Mouse (Mus musculus) CD4-positive, CD25-positive, alpha-beta regulatory T cell, adult 2 months (primary cell): ENCODE data around the gene Sbno2.
A peak's percentile ranks its signal among the peaks of the same experiment; 100 is the strongest.

Experiments used
- DNase-seq: peaks from one replicate; pipeline ENCODE4 v3.0.0-alpha.2; 2012; ENCODE audit warnings: low read depth, low spot score

The Sbno2 gene

GRCm38 (mm10) chr10:80039559-80039979 is 65.8 kb downstream of the Sbno2 start, which contains the start of gene Polr2e:
Gene Polr2e, minus strand, starts transcription at chr10:80039795.
- peak; percentile 99 for DNase-seq

DNA sequence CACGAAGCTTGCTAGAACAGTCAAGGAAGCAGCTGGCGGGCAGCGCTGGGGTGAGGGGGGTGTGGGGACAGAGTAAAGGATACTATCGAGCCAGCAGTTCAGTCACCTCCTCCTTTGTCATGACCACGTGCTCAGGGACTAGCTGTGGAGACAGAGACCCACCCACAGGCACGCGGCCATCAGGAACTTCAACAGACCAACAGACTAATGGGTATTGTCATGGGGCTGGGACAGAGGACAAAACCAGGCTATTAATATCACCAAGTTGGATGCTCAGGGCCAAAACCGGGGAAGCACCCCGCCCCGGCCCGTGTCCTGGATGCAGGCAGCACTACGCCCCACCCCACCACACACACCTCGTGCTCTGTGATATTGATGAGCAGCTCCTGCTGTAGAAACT is 68.5 kb downstream of the Sbno2 start:
- no peak for DNase-seq

- no peak for DNase-seq
Measured at GRCm38 (mm10) chr10:80035686-80036085, 69.7 kb downstream of the Sbno2 start.

DNA sequence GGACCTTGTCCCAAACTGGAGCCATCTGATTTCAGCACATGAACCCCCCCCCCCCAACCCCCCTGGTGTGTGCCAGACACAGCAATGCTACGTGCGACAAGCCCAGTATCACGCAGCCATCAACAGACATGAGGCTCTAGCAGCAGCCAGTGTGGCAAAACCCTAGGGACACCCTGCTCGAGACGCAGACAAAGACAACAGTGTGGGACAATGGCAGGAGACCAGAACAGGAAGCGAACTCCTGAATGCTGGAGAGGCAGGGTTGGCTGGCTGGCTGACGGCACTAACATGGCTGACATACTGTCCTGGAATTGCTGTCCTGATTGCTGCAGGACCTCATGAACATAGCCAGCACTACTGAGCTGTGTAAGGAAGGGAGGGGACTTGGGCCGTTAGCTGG is 70.2 kb downstream of the Sbno2 start:
- DNase-seq: no peak

- DNase-seq: peak; percentile 58
Measured at GRCm38 (mm10) chr10:80033511-80034391, 71.6 kb downstream of the Sbno2 start.

- DNase-seq: peak; percentile 78
Measured at GRCm38 (mm10) chr10:80032799-80033480, 72.4 kb downstream of the Sbno2 start.

DNA sequence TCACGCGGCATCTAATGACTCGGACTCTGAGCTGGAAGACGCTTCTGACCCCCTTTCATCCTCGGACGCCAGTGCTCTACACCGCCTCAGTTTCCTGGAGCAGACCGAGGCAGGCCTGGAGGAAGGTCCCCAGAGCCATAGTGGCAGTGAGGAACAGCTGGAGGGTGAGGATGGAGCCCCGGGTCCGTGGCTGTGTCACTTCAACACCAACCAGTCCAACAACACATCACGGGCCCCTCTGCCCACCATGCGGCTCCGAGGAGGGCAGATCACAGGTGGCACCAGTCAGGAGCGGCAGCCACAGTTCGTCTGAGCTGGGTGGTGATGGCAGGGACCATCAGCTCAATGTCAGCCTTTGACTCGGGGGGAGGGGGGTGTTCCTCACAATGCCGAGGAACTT is 74.6 kb downstream of the Sbno2 start:
- DNase-seq: no peak

DNA sequence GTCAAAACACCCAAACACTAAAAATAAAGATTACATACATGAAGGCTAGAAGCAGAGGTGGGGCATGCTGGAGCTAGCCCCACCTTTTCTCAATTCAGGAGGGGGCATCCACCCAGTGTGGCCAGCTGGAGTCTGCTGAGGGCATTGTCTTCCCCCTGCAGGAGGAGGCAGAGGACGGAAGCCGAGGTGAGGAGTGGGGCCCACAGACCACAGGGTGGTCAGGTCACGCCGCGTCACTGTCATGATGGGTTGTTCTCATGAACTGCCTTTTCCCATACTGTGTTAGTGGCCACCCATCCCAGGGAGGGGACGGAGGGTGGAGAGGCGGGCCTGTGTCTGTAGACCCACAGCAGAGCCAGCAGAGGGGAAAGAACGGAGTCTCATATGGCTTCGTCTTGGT is 75.2 kb downstream of the Sbno2 start:
- DNase-seq: no peak

- no peak for DNase-seq
Measured at GRCm38 (mm10) chr10:80028521-80028846, 76.9 kb downstream of the Sbno2 start.

DNA sequence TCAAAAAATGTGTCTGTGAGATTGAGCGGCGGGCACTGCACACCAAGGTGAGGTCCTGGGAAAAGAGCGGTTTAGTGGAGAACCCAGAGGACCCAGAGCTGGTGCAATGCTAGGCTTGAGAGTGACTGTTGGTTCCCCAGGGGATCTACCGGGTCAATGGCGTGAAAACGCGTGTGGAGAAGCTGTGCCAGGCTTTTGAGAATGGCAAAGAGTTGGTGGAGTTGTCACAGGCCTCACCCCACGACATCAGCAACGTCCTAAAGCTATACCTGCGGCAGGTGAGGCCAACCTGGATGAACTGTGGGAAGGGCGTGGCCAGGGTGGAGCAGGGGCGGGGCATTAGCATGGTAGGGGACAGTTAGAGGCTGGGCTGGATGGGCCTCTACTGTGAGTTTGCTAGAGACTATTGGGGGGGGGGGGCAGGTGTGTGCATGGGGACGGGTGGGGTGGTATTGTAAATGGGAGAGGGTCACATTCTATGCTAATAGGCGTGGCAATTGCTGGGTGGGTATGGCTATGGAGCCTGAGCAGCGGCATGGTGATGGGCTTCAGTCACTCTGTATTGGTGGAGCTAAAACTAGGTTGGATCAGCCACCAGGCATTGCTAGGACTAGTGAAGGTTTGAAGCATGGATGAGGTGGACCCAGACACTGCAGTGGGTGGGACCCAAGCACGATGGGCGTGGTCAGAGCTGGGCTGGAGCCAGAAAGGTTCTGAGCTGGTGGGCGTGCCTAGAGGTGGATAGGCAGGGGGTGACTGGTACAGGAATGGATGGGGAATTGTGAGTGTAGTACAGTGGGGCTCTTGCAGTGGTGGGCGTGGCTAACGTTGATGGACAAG is 77.5 kb downstream of the Sbno2 start:
- DNase-seq: peak; percentile 48

DNA sequence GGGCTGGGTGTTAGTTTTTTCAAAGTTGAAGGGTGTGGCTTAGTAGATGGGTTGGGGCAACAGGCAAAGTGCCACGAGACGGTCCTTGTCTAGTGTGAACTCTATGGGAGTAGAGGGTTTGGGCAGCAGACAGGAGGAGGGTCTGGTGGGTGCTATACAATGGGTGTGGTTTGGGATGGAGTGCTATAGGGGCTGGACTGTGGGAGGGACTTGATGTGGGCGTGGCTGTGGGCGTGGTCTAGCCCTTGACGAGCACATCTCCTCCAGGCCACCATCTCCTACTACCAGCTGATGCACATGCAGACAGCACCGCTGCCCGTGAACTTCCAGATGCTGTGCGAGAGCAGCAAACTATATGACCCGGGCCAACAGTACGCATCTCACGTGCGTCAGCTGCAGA is 79.5 kb downstream of the Sbno2 start:
- peak; percentile 76 for DNase-seq

GRCm38 (mm10) chr10:80025463-80025862 is 79.9 kb downstream of the Sbno2 start:
- no peak for DNase-seq

GRCm38 (mm10) chr10:80025044-80025347 is 80.4 kb downstream of the Sbno2 start:
- DNase-seq: no peak

DNA sequence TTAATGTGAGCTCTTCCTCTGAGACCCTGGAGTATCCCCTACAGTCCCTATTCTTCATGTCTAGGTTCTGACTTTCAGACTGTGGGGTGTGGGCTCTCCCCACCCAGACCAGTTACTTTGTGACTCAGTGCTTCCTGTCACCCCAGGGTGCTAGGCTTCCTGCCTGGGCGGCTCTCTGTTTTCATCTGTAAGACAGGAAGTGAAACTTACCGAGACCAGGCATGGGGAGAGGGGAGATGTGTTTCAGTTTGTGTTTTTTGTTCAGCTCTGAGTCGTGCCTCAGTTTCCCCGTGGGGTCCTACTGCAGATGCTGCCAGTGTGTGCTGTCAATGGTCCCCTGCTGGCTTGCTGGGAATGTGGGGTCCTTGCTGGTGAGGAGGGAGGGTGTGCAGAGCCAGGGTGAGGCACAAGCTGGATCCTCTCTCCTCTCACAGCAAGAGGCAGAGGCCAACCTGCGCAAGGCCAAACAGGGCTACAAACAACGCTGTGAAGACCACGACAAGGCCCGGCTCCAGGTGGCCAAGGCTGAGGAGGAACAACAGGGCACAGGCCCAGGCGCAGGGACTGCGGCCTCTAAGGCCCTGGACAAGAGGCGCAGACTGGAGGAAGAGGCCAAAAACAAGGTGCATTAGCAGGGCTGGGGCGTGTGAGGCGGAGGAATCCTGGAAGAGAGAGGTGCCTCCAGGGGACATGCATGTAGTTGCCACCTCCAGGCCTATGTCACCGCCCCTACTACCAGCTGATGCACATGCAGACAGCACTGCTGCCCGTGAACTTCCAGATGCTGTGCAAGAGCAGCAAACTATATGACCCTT is 80.9 kb downstream of the Sbno2 start:
- DNase-seq: peak; percentile 89

- DNase-seq: peak; percentile 77
Measured at GRCm38 (mm10) chr10:80023758-80024157, 81.6 kb downstream of the Sbno2 start.

GRCm38 (mm10) chr10:80022806-80023205 is 82.6 kb downstream of the Sbno2 start:
- peak; percentile 42 for DNase-seq

GRCm38 (mm10) chr10:80022164-80022563 is 83.2 kb downstream of the Sbno2 start:
- peak; percentile 70 for DNase-seq

DNA sequence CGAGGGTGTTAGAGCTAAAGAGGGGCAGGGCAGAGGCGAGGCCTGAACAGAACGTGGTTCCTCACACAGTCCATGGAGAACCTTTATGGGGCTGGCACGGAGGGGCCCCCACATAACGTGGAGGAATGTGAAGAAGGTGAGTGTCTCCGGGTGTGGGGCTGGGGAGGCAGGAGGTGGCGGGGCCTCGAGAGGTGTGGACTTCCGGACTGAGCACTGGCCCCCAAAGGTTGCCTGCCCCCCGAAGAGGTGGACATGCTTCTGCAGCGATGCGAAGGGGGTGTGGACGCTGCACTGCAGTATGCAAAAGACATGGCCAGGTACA is 84.1 kb downstream of the Sbno2 start:
- no peak for DNase-seq

DNA sequence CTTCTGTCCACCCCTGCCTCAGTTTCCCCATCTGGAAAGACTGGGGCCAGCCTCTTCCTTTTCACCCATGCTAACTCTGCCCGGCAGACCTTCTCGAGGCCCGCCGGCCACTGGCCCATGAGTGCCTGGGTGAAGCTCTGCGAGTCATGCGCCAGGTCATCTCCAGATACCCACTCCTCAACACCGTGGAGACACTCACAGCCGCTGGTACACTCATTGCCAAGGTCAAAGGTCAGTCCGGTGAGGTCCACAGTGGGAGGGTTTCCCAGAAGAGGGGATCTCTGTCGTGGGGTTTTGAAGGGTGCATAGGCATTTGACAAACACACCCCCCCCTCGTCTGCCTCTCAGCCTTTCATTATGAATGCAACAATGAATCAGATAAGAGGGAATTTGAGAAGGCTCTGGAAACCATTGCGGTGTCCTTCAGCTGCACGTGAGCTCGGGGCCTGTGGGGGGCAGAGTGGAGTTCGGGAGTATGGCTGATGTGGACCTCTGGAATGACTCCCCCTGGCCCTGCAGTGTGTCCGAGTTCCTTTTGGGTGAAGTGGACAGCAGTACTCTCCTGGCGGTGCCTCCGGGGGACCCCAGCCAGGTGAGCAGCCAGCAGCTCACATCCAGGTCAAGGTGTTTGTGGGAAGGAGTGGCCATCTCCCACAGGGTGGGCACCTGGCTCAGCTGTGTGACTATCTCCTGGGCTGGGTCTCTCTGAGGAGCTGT is 84.6 kb downstream of the Sbno2 start:
- peak; percentile 44 for DNase-seq

- peak; percentile 42 for DNase-seq
Measured at GRCm38 (mm10) chr10:80020191-80020590, 85.2 kb downstream of the Sbno2 start.
